Mouse (Mus musculus): Measurements from ENCODE around the gene Dusp16.

DNA sequence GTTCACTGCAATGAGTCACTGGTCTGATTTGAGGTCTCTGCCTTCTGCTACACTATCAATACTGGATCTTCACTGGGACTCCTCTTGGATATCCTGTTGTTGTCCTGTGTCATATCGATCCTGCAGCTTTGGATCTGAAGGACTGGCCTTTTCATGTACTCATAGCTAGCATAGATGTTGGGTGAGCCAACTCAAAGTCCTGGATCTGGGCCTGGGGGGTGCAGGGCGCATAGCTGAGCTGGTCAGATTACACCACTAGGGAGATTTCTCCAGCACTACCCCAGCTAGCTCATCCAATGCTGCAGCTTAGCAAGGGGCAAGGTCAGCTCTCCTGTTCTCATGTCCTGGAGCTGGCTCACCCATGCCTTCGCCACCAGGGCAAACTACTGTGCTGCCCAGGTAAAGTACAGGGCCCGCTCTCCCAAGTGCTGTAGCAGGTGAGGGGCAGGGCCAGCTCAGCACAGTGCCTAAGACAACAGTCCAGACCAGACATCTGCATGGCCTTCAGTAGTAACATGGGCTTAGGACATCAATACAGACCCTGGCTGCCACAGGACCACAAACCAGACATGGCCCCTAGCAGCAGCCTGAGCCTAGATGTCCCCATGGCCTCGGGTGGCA, 27.9 kb downstream of the Dusp16 start:
- TF ChIP-seq CHD2 (IDR thresholded peaks at IDR 0.05; ENCODE audit: low read depth, low read length) (no peak), HCFC1 (IDR thresholded peaks at IDR 0.05; ENCODE audit: borderline replicate concordance, insufficient read depth, low read length) (no peak)

Measured in ES-E14 (cell line).